Mouse (Mus musculus): ENCODE results near the gene Adal. TPM values are rescaled to one million over a fixed set of nuclear protein-coding genes. Genes with fewer than 3 reads are reported as not detected.
"Not testable (repeated sequence)": the region's sequence is repeated elsewhere in the genome, so short reads cannot be mapped to it uniquely, and the experiment has no call there.

The Adal gene
- 10 to 100 TPM; 18.9 to 24.9 (median 21.8) TPM for total RNA-seq (2022)

GRCm38 (mm10) chr2:121140018-121140882, at the start of gene Adal, which contains the start of gene Lcmt2:
Gene Adal, plus strand, starts transcription at chr2:121140428.
Gene Lcmt2, minus strand, starts transcription at chr2:121140653.
- peak; percentile 85 to 92 for DNase-seq (ENCODE audit: low spot score in 2 of 2)

GRCm38 (mm10) chr2:121102051-121102450, 38.2 kb upstream of the Adal start:
- DNase-seq (ENCODE audit: low spot score in 2 of 2), result peak; percentile 25 to 68

GRCm38 (mm10) chr2:121105940-121106339, 34.3 kb upstream of the Adal start:
- DNase-seq (ENCODE audit: low spot score in 2 of 2), result no peak

- DNase-seq (ENCODE audit: low spot score in 2 of 2), result no peak
Measured at GRCm38 (mm10) chr2:121109695-121110094, 30.5 kb upstream of the Adal start, which contains the start of gene Tgm7. Gene Tgm7, minus strand, starts transcription at chr2:121109795.

- no peak for DNase-seq (ENCODE audit: low spot score in 2 of 2)
Measured at GRCm38 (mm10) chr2:121115418-121115817, 24.8 kb upstream of the Adal start.

GRCm38 (mm10) chr2:121119260-121119659, 21.0 kb upstream of the Adal start:
- DNase-seq (ENCODE audit: low spot score in 2 of 2), result no peak

GRCm38 (mm10) chr2:121126302-121126701, 13.9 kb upstream of the Adal start:
- DNase-seq (ENCODE audit: low spot score in 2 of 2), result not testable (repeated sequence)

GRCm38 (mm10) chr2:121127536-121127935, 12.7 kb upstream of the Adal start:
- DNase-seq (ENCODE audit: low spot score in 2 of 2), result no peak

- no peak for DNase-seq (ENCODE audit: low spot score in 2 of 2)
Measured at GRCm38 (mm10) chr2:121128865-121129620, 11.2 kb upstream of the Adal start.

- DNase-seq (ENCODE audit: low spot score in 2 of 2), result no peak
Measured at GRCm38 (mm10) chr2:121132822-121133221, 7.4 kb upstream of the Adal start.

- no peak for DNase-seq (ENCODE audit: low spot score in 2 of 2)
Measured at GRCm38 (mm10) chr2:121137371-121137770, 2.9 kb upstream of the Adal start.

GRCm38 (mm10) chr2:121139266-121140017, 786 bp upstream of the Adal start:
- DNase-seq (ENCODE audit: low spot score in 2 of 2), result peak in 1 of 2 experiments; percentile 21

GRCm38 (mm10) chr2:121141216-121142035, 1.2 kb downstream of the Adal start:
- DNase-seq (ENCODE audit: low spot score in 2 of 2), result no peak

GRCm38 (mm10) chr2:121142415-121142814, 2.2 kb downstream of the Adal start:
- DNase-seq (ENCODE audit: low spot score in 2 of 2), result no peak

GRCm38 (mm10) chr2:121149679-121150078, 9.5 kb downstream of the Adal start:
- DNase-seq (ENCODE audit: low spot score in 2 of 2), result no peak

GRCm38 (mm10) chr2:121153100-121153499, 12.9 kb downstream of the Adal start:
- DNase-seq (ENCODE audit: low spot score in 2 of 2), result no peak

GRCm38 (mm10) chr2:121169173-121169572, 28.9 kb downstream of the Adal start:
- no peak for DNase-seq (ENCODE audit: low spot score in 2 of 2)

GRCm38 (mm10) chr2:121169902-121170301, 29.7 kb downstream of the Adal start:
- DNase-seq (ENCODE audit: low spot score in 2 of 2), result no peak

GRCm38 (mm10) chr2:121170481-121170971, 30.3 kb downstream of the Adal start, which contains the start of gene Tubgcp4:
Gene Tubgcp4, plus strand, starts transcription at chr2:121170654.
- no peak for DNase-seq (ENCODE audit: low spot score in 2 of 2)

Data from layer of hippocampus, adult 8-10 months (tissue).